Mouse (Mus musculus) liver, adult 2 months (tissue): ENCODE data around the gene Creb3l1.

Source experiments
- CTCF ChIP-seq: fragments of 200-500 bp; IDR thresholded peaks from 2 replicates; pipeline ENCODE4 v1.5.1; 2011; ENCODE audit warnings: low read depth, low read length, control low read depth
- POLR2A ChIP-seq: fragments of 200-500 bp; IDR thresholded peaks from 2 replicates; pipeline ENCODE4 v1.6.1; 2011; ENCODE audit warnings: low read length, control low read depth; ENCODE audit not compliant: insufficient read depth; ENCODE audit errors: extremely low read depth

DNA sequence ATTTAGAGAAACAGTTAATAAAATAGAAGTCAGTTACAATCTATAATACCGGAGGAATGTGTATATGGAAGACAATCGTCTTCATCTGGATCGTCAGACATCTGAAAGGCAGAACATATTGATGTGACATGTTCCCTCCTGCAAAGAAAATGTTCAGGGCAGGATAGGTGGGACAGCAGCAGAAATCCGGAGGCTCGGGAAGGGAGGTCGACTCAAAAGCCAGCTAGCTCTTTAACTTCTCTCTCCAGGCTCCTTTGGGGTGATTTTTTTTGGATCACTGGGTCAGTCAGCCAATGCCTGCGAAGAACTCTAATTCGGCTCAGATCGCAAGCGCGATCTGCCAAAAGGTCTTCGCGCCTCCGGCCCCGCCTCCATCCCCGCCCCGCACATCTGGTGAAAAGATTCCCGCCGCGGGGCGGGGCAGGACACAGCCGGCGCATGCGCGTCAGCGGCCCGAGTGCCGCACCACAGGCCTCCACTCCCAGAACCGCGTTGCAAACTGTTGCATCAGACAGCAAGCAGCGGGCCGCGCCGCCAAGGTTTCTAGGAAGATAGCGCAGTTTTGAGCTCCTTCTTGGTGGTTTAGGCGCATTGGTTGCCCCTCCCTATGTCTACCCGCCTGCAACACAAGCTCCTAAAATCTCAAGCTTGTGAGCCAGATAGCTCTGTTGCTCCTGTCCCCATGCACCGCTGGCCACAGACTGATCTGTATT is 31.0 kb upstream of the Creb3l1 start:
- TF ChIP-seq CTCF = no peak
- TF ChIP-seq POLR2A = 0 out of 2 replicates have a peak, but pooled peaks have one; percentile 30
